Mouse (Mus musculus): Measurements from ENCODE around the gene Btbd9.
A peak's percentile ranks its signal among the peaks of the same experiment; 100 is the strongest.

Btbd9 gene

GRCm38 (mm10) chr17:30602175-30602574 is 25.9 kb upstream of the Btbd9 start:
- peak; percentile 88 for DNase-seq (ENCODE audit: low read depth, low spot score)

GRCm38 (mm10) chr17:30598300-30598699 is 22.0 kb upstream of the Btbd9 start:
- DNase-seq (ENCODE audit: low read depth, low spot score) = peak; percentile 93

GRCm38 (mm10) chr17:30597786-30598185 is 21.5 kb upstream of the Btbd9 start:
- DNase-seq (ENCODE audit: low read depth, low spot score) = no peak

GRCm38 (mm10) chr17:30594846-30595245 is 18.6 kb upstream of the Btbd9 start:
- DNase-seq (ENCODE audit: low read depth, low spot score) = peak; percentile 70

GRCm38 (mm10) chr17:30594407-30594806 is 18.1 kb upstream of the Btbd9 start:
- DNase-seq (ENCODE audit: low read depth, low spot score) = no peak

- DNase-seq (ENCODE audit: low read depth, low spot score) = peak; percentile 91
Measured at GRCm38 (mm10) chr17:30590417-30591198, 14.3 kb upstream of the Btbd9 start.

- DNase-seq (ENCODE audit: low read depth, low spot score) = no peak
Measured at GRCm38 (mm10) chr17:30583258-30584001, 7.1 kb upstream of the Btbd9 start.

GRCm38 (mm10) chr17:30582313-30582712 is 6.0 kb upstream of the Btbd9 start:
- DNase-seq (ENCODE audit: low read depth, low spot score) = no peak

- no peak for DNase-seq (ENCODE audit: low read depth, low spot score)
Measured at GRCm38 (mm10) chr17:30581201-30581600, 4.9 kb upstream of the Btbd9 start.

GRCm38 (mm10) chr17:30580781-30581180 is 4.5 kb upstream of the Btbd9 start:
- DNase-seq (ENCODE audit: low read depth, low spot score) = no peak

- peak; percentile 46 for DNase-seq (ENCODE audit: low read depth, low spot score)
Measured at GRCm38 (mm10) chr17:30576946-30577345, 658 bp upstream of the Btbd9 start.

GRCm38 (mm10) chr17:30575121-30575904 is 975 bp downstream of the Btbd9 start:
- peak; percentile 70 for DNase-seq (ENCODE audit: low read depth, low spot score)

GRCm38 (mm10) chr17:30574783-30575075 is 1.6 kb downstream of the Btbd9 start:
- no peak for DNase-seq (ENCODE audit: low read depth, low spot score)

- no peak for DNase-seq (ENCODE audit: low read depth, low spot score)
Measured at GRCm38 (mm10) chr17:30573990-30574782, 2.1 kb downstream of the Btbd9 start.

- no peak for DNase-seq (ENCODE audit: low read depth, low spot score)
Measured at GRCm38 (mm10) chr17:30570971-30571370, 5.3 kb downstream of the Btbd9 start.

- DNase-seq (ENCODE audit: low read depth, low spot score) = peak; percentile 43
Measured at GRCm38 (mm10) chr17:30570173-30570572, 6.1 kb downstream of the Btbd9 start.

GRCm38 (mm10) chr17:30568473-30568872 is 7.8 kb downstream of the Btbd9 start:
- DNase-seq (ENCODE audit: low read depth, low spot score) = no peak

- DNase-seq (ENCODE audit: low read depth, low spot score) = no peak
Measured at GRCm38 (mm10) chr17:30564971-30565370, 11.3 kb downstream of the Btbd9 start.

- no peak for DNase-seq (ENCODE audit: low read depth, low spot score)
Measured at GRCm38 (mm10) chr17:30564407-30564806, 11.9 kb downstream of the Btbd9 start.

GRCm38 (mm10) chr17:30563484-30564075 is 12.7 kb downstream of the Btbd9 start:
- DNase-seq (ENCODE audit: low read depth, low spot score) = no peak

GRCm38 (mm10) chr17:30562770-30563169 is 13.5 kb downstream of the Btbd9 start:
- no peak for DNase-seq (ENCODE audit: low read depth, low spot score)

All from ZHBTc4 (cell line).